Comparison of ENCODE assay signal across 8 mouse cellular contexts in genomic region chr13:117958496-117959421, GRCm38 (mm10).
DNase-seq lines count a peak whose midpoint lies in the region; ATAC-seq lines count a peak whose summit lies in the region.

No protein-coding gene starts in this region.

- no peaks in the 10 kb centered on the region for H3K9me3 ChIP-seq in embryonic facial prominence, embryonic 14.5 days (ENCODE audit: control insufficient read depth, low read length)
- no peaks in the 10 kb centered on the region for H3K9me3 ChIP-seq in limb, embryonic 13.5 days

- ATAC-seq in cerebellum, adult (ENCODE audit: insufficient number of reproducible peaks, low FRiP score, low TSS enrichment) = peak; percentile 72
- peak; percentile 97 for ATAC-seq in embryonic facial prominence, embryonic 14.5 days (ENCODE audit: low read depth)
- ATAC-seq in limb, embryonic 13.5 days (ENCODE audit: low FRiP score, low read depth) = peak; percentile 59; the same call in 1 of the 2 replicates

- 16% methylated on average over 15 of the region's 18 CpGs for WGBS in embryonic facial prominence, embryonic 14.5 days
- 10% methylated on average over 18 of the region's 18 CpGs for WGBS in limb, embryonic 13.5 days

- H3K36me3 ChIP-seq in embryonic facial prominence, embryonic 14.5 days (ENCODE audit: control insufficient read depth, insufficient read depth, low read length) = no peaks in the 10 kb centered on the region
- no peaks in the 10 kb centered on the region for H3K36me3 ChIP-seq in limb, embryonic 13.5 days

- no peaks in the 10 kb centered on the region for H3K4me1 ChIP-seq in embryonic facial prominence, embryonic 14.5 days (ENCODE audit: control insufficient read depth, insufficient read depth, low read length)
- peaks cover 5% of the 10 kb centered on the region; the same call in 1 of the 2 replicates for H3K4me1 ChIP-seq in limb, embryonic 13.5 days

- no peak overlapping the region for H3K27ac ChIP-seq in embryonic facial prominence, embryonic 14.5 days (replicated peaks; ENCODE audit: low read depth, low read length)
- no peak overlapping the region for H3K27ac ChIP-seq in limb, embryonic 13.5 days

- peak overlapping the region; percentile 29 for H3K4me2 ChIP-seq in embryonic facial prominence, embryonic 14.5 days (ENCODE audit: low read depth, low read length)
- peak overlapping the region; percentile 47 for H3K4me2 ChIP-seq in limb, embryonic 13.5 days (replicated peaks)

- no peaks in the 10 kb centered on the region for H3K27me3 ChIP-seq in embryonic facial prominence, embryonic 14.5 days (replicated peaks; ENCODE audit: control insufficient read depth, insufficient read depth, low read length)
- no peaks in the 10 kb centered on the region for H3K27me3 ChIP-seq in limb, embryonic 13.5 days

- intact Hi-C loops in gastrocnemius, postnatal 14 days (cut with DNase I; ENCODE audit: low total_unique reads) = no loop called here

- no peak overlapping the region; the same call in 1 of the 2 replicates for H3K4me3 ChIP-seq in embryonic facial prominence, embryonic 14.5 days (ENCODE audit: low read depth, low read length)
- peak overlapping the region; percentile 10; the same call in 1 of the 2 replicates for H3K4me3 ChIP-seq in limb, embryonic 13.5 days

- H3K9ac ChIP-seq in embryonic facial prominence, embryonic 14.5 days (ENCODE audit: low read depth, low read length) = no peak overlapping the region
- H3K9ac ChIP-seq in limb, embryonic 13.5 days = no peak overlapping the region

- no peak for DNase-seq in cerebellum, adult 11 months
- peak; percentile 8 for DNase-seq in 3134 (ENCODE audit: extremely low read depth, insufficient read length, low spot score)
- peak; percentile 65 for DNase-seq in embryonic facial prominence, embryonic 14.5 days (ENCODE audit: low spot score)
- DNase-seq in gastrocnemius, postnatal 14 days = no peak
- no peak for DNase-seq in spleen, postnatal 36 days (ENCODE audit: low spot score in 2 of 2)
- DNase-seq in layer of hippocampus, adult 11-12 months (ENCODE audit: low spot score) = no peak

Comparison
In these comparisons a context has a peak if more than half of its experiments do, and no peak if none do; other contexts are left out.
1. DNase-seq: peak in 3134 (single experiment) and embryonic facial prominence, embryonic 14.5 days (single experiment); none in cerebellum, adult 11 months (single experiment), gastrocnemius, postnatal 14 days (single experiment), spleen, postnatal 36 days (0 of 2) and layer of hippocampus, adult 11-12 months (single experiment).
2. Peak in every context shown above with its lines, with median percentiles within 50 percentile points of each other: ATAC-seq.